Mouse (Mus musculus): ENCODE measurements at regions not wholly inside any gene's neighbourhood (a gene's known extent, or its start where the extent isn't known, plus 50 kb on each side); places are given as distances from the start of the nearest gene placed in this dataset.

- no peak for TF ChIP-seq EP300 (IDR thresholded peaks at IDR 0.05; ENCODE audit: insufficient read depth, low read depth, low read length)
- no peak for TF ChIP-seq CTCF (IDR thresholded peaks at IDR 0.05; ENCODE audit: low read depth, low read length)
- no peak for TF ChIP-seq POLR2A (IDR thresholded peaks at IDR 0.05; ENCODE audit: insufficient read depth, low read length)
These were observed 97.8 kb downstream of the Amer3 start for GRCm38 (mm10) chr1:34677105-34677741.
